ENCODE assay signal across 18 mouse cellular contexts in the genomic region with DNA sequence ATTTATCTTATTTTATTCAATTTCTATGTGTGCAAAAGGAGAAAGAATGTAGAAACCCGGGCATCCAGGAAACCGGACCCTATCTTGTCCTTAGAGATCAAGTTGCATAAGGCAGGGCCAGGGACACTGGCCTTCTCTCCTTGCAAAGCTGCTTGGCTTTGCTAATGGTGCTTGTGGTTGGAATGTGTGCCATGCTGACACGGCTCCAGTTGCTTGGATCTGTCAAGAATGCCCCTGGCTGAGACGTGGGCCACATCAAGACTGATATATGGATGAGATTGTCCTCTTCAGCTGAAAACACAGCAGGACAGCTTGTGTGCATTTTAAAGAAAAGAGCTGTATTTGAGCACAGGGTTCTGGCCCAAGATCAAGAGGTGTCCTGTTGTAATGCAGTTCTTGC.
"Had no signal": no experiment of that assay in that cellular context is flagged by ENCODE, and none has a peak within 500 bp of the region (broad histone marks: within the 10 kb centered on the region; RNA-seq: fewer than 3 reads in every experiment).

No protein-coding gene starts in this region.

- H3K4me3 ChIP-seq: limb, embryonic 10.5 days; limb, embryonic 13.5 days; liver, embryonic 12.5 days; liver, embryonic 15.5 days; stomach, embryonic 15.5 days had no signal

- DNase-seq: kidney, adult 18-20 months; kidney, postnatal 25 days; liver; lung, adult 18-20 months; lung, postnatal 14 days; lung, postnatal 4 days; midbrain, embryonic 14.5 days; right cerebral cortex, adult 18-20 months; right cerebral cortex, postnatal 14 days; right cerebral cortex, postnatal 4 days; spleen, adult 18-20 months; thymus, postnatal 25 days had no signal

- H3K27ac ChIP-seq: kidney, postnatal 0 days; limb, embryonic 10.5 days; limb, embryonic 13.5 days; liver, embryonic 12.5 days; liver, embryonic 15.5 days; stomach, embryonic 15.5 days had no signal
